Mouse (Mus musculus): ENCODE measurements around the gene Polr3g. TPM values are rescaled to one million over a fixed set of nuclear protein-coding genes. Genes with fewer than 3 reads are reported as not detected.

The Polr3g gene
- polyA plus RNA-seq, 1 experiment from 2014 or later = 5.5 TPM

Other genes with a start within 250 kb of the Polr3g start
- gene Adgrv1, start 77.9 kb downstream of the Polr3g start, polyA plus RNA-seq (2015; fragmentation: Nextera tagmentation; extraction: Ambion mirVana) = 28.5 and 29.1 TPM in 2 replicates
- 21.5 and 22.5 TPM in 2 replicates for gene Lysmd3, start 53.4 kb downstream of the Polr3g start, polyA plus RNA-seq (2015; fragmentation: Nextera tagmentation; extraction: Ambion mirVana)
- 20.3 and 21.7 TPM in 2 replicates for gene Mblac2, start 328 bp upstream of the Polr3g start, polyA plus RNA-seq (2015; fragmentation: Nextera tagmentation; extraction: Ambion mirVana)
- gene Cetn3, start 72.1 kb upstream of the Polr3g start, polyA plus RNA-seq (2015; fragmentation: Nextera tagmentation; extraction: Ambion mirVana) = 246 and 262 TPM in 2 replicates

Measured in midbrain, embryonic 13.5 days (tissue).